Mouse (Mus musculus) MEL (cell line): ENCODE measurements around the gene Stx4a. TPM values are rescaled to one million over a fixed set of nuclear protein-coding genes. Genes with fewer than 3 reads are reported as not detected.
A peak's percentile ranks its signal among the peaks of the same experiment; 100 is the strongest.

Experiments
- DNase-seq: peaks from one replicate; pipeline ENCODE4 v3.0.0; 2011; ENCODE audit warnings: low read depth, low spot score
- H3K27ac ChIP-seq: 2 replicates; pipeline ENCODE4 v1.5.1; 2012; ENCODE audit warnings: low read depth, mild to moderate bottlenecking, control low read depth, low read length, moderate library complexity; ENCODE audit not compliant: control insufficient read depth
- H3K27me3 ChIP-seq, 2 experiments: fragments of 150-350 bp in 1 of 2; sonication (generic) in 1 of 2; 2 replicates each; pipeline ENCODE4 v1.6.1; 2012; ENCODE audit warnings: low read length in 2 of 2, mild to moderate bottlenecking in 2 of 2, improper control_type of control experiment in 1 of 2, moderate library complexity in 1 of 2; ENCODE audit not compliant: insufficient read depth in 2 of 2, control insufficient read depth in 1 of 2
- H3K36me3 ChIP-seq, 2 experiments: 2 replicates each; pipeline ENCODE4 v1.6.1; 2012 to 2014; ENCODE audit warnings: low read length in 2 of 2, improper control_type of control experiment in 1 of 2, inconsistent platforms in 1 of 2, mild to moderate bottlenecking in 1 of 2; ENCODE audit not compliant: insufficient read depth in 2 of 2, control insufficient read depth in 1 of 2
- H3K4me1 ChIP-seq, 2 experiments: fragments of 150-350 bp in 1 of 2; sonication (generic) in 1 of 2; 2 replicates each; pipeline ENCODE4 v1.6.1; 2012; ENCODE audit warnings: low read length in 2 of 2, improper control_type of control experiment in 1 of 2, mild to moderate bottlenecking in 1 of 2; ENCODE audit not compliant: insufficient read depth in 2 of 2, control insufficient read depth in 1 of 2
- H3K4me3 ChIP-seq, 2 experiments: fragments of 150-350 bp in 1 of 2; sonication (generic) in 1 of 2; 2 replicates each; pipeline ENCODE4 v1.5.1; 2012; ENCODE audit warnings: low read depth in 2 of 2, low read length in 2 of 2, mild to moderate bottlenecking in 2 of 2, moderate library complexity in 2 of 2, control low read depth in 1 of 2, improper control_type of control experiment in 1 of 2; ENCODE audit not compliant: control insufficient read depth in 1 of 2, insufficient read depth in 1 of 2
- H3K79me2 ChIP-seq: 2 replicates; pipeline ENCODE4 v1.6.1; 2012; ENCODE audit warnings: mild to moderate bottlenecking, low read length, moderate library complexity; ENCODE audit not compliant: control insufficient read depth, poor library complexity, insufficient read depth
- H3K9ac ChIP-seq: 2 replicates; pipeline ENCODE4 v1.6.1; 2012; ENCODE audit warnings: low read depth, mild to moderate bottlenecking, control low read depth, low read length, moderate library complexity; ENCODE audit not compliant: control insufficient read depth, poor library complexity, severe bottlenecking
- H3K9me3 ChIP-seq: fragments of 150-350 bp; sonication (generic); replicated peaks from 2 replicates; pipeline ENCODE4 v1.6.1; 2012; ENCODE audit warnings: mild to moderate bottlenecking, low read length, improper control_type of control experiment, moderate library complexity; ENCODE audit not compliant: insufficient read depth
- CHD2 ChIP-seq: IDR thresholded peaks from 2 replicates; pipeline ENCODE4 v1.6.1; 2011; ENCODE audit warnings: low read length, improper control_type of control experiment
- E2F4 ChIP-seq: IDR thresholded peaks from 2 replicates; pipeline ENCODE4 v1.6.1; 2011; ENCODE audit warnings: low read depth, low read length, improper control_type of control experiment, borderline replicate concordance
- GABPA ChIP-seq: IDR thresholded peaks from 2 replicates; pipeline ENCODE4 v1.6.1; 2012; ENCODE audit warnings: low read depth, mild to moderate bottlenecking, inconsistent platforms, low read length, improper control_type of control experiment, moderate library complexity
- HCFC1 ChIP-seq: IDR thresholded peaks from 2 replicates; pipeline ENCODE4 v1.6.1; 2012; ENCODE audit warnings: low read depth, mild to moderate bottlenecking, inconsistent platforms, low read length, improper control_type of control experiment, moderate library complexity
- JUND ChIP-seq: IDR thresholded peaks from 2 replicates; pipeline ENCODE4 v1.6.1; 2011; ENCODE audit warnings: low read depth, mild to moderate bottlenecking, improper control_type of control experiment, low read length
- MXI1 ChIP-seq: IDR thresholded peaks from 2 replicates; pipeline ENCODE4 v1.6.1; 2011; ENCODE audit warnings: mild to moderate bottlenecking, low read depth, low read length, improper control_type of control experiment
- NELFE ChIP-seq: IDR thresholded peaks from 2 replicates; pipeline ENCODE4 v1.6.1; 2011; ENCODE audit warnings: low read depth, low read length, improper control_type of control experiment
- NRF1 ChIP-seq: IDR thresholded peaks from 2 replicates; pipeline ENCODE4 v1.6.1; 2014; ENCODE audit warnings: low read depth, mild to moderate bottlenecking, inconsistent platforms, low read length, improper control_type of control experiment, moderate library complexity; ENCODE audit not compliant: poor library complexity, insufficient read depth, severe bottlenecking
- POLR2A ChIP-seq, 2 experiments: IDR thresholded peaks; 2 replicates each; pipeline ENCODE4 v1.6.1; 2011 to 2012; ENCODE audit warnings: low read length in 2 of 2, mild to moderate bottlenecking in 2 of 2, control low read depth in 1 of 2, improper control_type of control experiment in 1 of 2, low read depth in 1 of 2, moderate library complexity in 1 of 2; ENCODE audit not compliant: control insufficient read depth in 1 of 2, insufficient read depth in 1 of 2, poor library complexity in 1 of 2
- POLR2AphosphoS5 ChIP-seq: IDR thresholded peaks from 2 replicates; pipeline ENCODE4 v1.6.1; 2012; ENCODE audit warnings: low read depth, borderline replicate concordance, mild to moderate bottlenecking, inconsistent platforms, low read length, moderate library complexity, mixed read lengths
- RCOR1 ChIP-seq: IDR thresholded peaks from 2 replicates; pipeline ENCODE4 v1.6.1; 2012; ENCODE audit warnings: low read depth, mild to moderate bottlenecking, inconsistent platforms, low read length, improper control_type of control experiment
- SIN3A ChIP-seq: IDR thresholded peaks from 2 replicates; pipeline ENCODE4 v1.6.1; 2012; ENCODE audit warnings: low read length, improper control_type of control experiment, inconsistent platforms
- SMC3 ChIP-seq: IDR thresholded peaks from 2 replicates; pipeline ENCODE4 v1.6.1; 2011; ENCODE audit warnings: low read depth, low read length, improper control_type of control experiment
- TCF12 ChIP-seq: IDR thresholded peaks from 2 replicates; pipeline ENCODE4 v1.6.1; 2014; ENCODE audit warnings: low read depth, mild to moderate bottlenecking, inconsistent platforms, low read length, improper control_type of control experiment, moderate library complexity
- UBTF ChIP-seq: IDR thresholded peaks from 2 replicates; pipeline ENCODE4 v1.6.1; 2012; ENCODE audit warnings: low read depth, mild to moderate bottlenecking, inconsistent platforms, low read length, improper control_type of control experiment, moderate library complexity, borderline replicate concordance; ENCODE audit not compliant: insufficient read depth
- polyA plus RNA-seq, 2 experiments: library from polyadenylated mRNA; stranded (reverse) in 1 of 2; unstranded in 1 of 2; fragments of >175 nt in 1 of 2; fragments of >200 nt in 1 of 2; gene quantifications; 2 replicates each; pipeline versions ENCODE4 v1.2.1 to v1.2.4; 2012; ENCODE audit warnings: low replicate concordance in 2 of 2, low read depth in 1 of 2; ENCODE audit not compliant: insufficient read length in 2 of 2, insufficient read depth in 1 of 2, missing spikeins in 1 of 2
- total RNA-seq: library from RNA; depleted of rRNA; stranded (reverse); fragments of 300-350 nt; gene quantifications from 2 replicates; pipeline ENCODE4 v1.2.3, GENCODE M21; 2012

Stx4a gene
- total and polyA plus RNA-seq, 3 experiments: 47.8 to 121 TPM; not detected in 1

DNA sequence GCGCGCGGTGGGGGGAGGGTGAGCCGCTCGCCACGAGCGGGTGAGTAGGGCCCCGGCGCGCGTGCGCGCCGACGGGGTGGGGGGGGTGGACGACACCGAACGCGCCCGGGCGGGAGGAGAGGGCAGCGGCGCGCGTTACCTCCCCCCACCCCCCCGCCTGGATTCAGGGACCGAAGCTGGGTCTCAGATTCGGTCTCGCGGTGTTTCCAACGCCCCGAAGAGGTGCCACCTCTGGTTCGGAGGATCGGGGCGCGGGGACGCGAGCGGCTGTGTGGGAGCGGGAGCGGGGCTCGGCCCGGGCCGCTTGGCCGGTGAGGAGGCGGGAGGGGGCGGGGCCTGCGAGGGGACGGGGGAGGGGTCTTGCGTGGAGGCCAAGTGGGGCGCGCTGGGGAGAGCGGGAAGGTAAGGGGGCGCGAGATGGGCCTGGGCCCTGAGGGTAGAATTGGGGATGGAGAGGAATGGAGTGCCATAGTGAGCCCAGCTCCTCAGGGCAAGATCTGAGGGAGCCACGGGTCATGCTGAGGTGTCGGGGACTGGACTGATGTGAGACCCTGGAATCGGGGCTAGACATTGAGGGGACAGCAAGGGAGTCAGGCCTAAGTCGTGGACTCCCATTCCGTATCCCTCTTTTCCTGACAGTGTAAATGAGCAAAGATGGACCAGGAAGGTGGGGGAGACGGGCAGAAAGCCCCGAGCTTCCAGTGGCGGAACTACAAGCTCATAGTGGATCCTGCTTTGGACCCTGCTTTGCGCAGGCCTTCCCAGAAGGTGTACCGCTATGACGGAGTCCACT is 46.4 kb upstream of the Stx4a start:
- DNase-seq: peak; percentile 70
- peak; percentile 41 to 44; a peak in 1 of 4 replicates for TF ChIP-seq POLR2A (IDR thresholded peaks at IDR 0.05; ENCODE audit: control insufficient read depth in 1 of 2, insufficient read depth in 1 of 2, low read depth in 1 of 2, low read length in 2 of 2, poor library complexity in 1 of 2)
- peak; percentile 6; the same call in 1 of the 2 replicates for TF ChIP-seq SMC3
- peak; percentile 25; the same call in 1 of the 2 replicates for TF ChIP-seq SIN3A
- peak; percentile 47 for TF ChIP-seq NELFE
- TF ChIP-seq TCF12: no peak
- TF ChIP-seq UBTF: no peak
- peak; percentile 61 for TF ChIP-seq NRF1
- 0 out of 2 replicates have a peak, but pooled peaks have one; percentile 26 for TF ChIP-seq E2F4

DNA sequence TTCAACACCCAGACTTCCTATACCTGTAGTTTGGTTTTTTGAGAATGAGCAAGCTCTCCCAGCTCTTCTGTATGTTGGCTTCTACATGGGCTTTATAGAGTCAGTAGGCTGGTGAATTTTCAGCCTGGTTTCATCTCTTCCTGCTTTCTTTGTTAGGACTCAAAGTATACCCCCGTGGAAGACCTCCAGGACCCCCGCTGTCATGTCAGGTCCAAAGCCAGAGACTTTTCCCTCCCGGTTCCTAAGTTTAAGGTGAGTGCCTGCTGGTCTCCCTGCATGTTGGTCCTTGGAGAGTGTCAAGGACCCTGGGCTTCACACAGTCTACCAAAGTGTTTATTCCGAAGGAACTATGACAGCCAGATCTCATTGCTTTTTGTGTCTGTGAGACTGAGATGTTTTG is 45.7 kb upstream of the Stx4a start:
- Histone ChIP-seq H3K79me2 (peaks cover 19% of the 10 kb centered on the region), H3K4me1 (peaks cover 0 to 10% of the 10 kb centered on the region in 2 experiments; a peak in 3 of 4 replicates), H3K9ac (peak overlapping the region; percentile 95), H3K36me3 (peaks cover 24% of the 10 kb centered on the region in 2 experiments), H3K27me3 (no peaks in the 10 kb centered on the region), H3K9me3 (no peaks in the 10 kb centered on the region), H3K4me3 (peak overlapping the region; percentile 59 to 83), H3K27ac (no peak overlapping the region)
- DNase-seq: no peak
- no peak for TF ChIP-seq HCFC1
- TF ChIP-seq, all 39 proteins: peak for 0

More for the DNA sequence above, 46.4 kb upstream of the Stx4a start:
- Histone ChIP-seq H3K4me1 (peaks cover 0 to 10% of the 10 kb centered on the region in 2 experiments; a peak in 3 of 4 replicates), H3K36me3 (peaks cover 24% of the 10 kb centered on the region in 2 experiments), H3K4me3 (peak overlapping the region; percentile 59 to 83), H3K27ac (peak overlapping the region; percentile 87), H3K9ac (peak overlapping the region; percentile 95), H3K27me3 (no peaks in the 10 kb centered on the region), H3K79me2 (peaks cover 19% of the 10 kb centered on the region), H3K9me3 (no peaks in the 10 kb centered on the region)

DNA sequence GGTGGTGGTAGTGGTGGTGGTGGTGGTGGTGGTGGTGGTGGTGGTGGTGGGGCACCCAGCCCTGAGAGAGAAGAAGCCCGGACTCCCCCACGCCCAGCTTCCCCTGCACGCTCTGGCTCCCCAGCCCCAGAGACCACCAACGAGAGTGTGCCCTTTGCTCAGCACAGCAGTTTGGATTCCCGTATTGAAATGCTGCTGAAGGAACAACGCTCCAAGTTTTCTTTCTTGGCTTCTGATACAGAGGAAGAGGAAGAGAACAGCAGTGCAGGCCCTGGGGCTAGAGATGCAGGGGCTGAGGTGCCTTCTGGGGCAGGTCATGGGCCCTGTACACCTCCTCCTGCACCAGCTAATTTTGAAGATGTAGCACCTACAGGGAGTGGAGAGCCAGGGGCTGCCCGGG is 38.8 kb upstream of the Stx4a start, which contains the start of gene Gm49388:
Gm49388 (plus strand) TSS at position 301 of the 400 bp plus-strand sequence.
- Histone ChIP-seq H3K9ac (no peak within 1 kb of the TSS), H3K9me3 (no peaks in the 10 kb centered on the region), H3K27me3 (no peaks in the 10 kb centered on the region), H3K4me1 (no peaks in the 10 kb centered on the region), H3K36me3 (peaks cover 6 to 39% of the 10 kb centered on the region in 2 experiments), H3K79me2 (no peaks in the 10 kb centered on the region), H3K27ac (no peak within 1 kb of the TSS), H3K4me3 (no peak within 1 kb of the TSS)
- no peak for DNase-seq
- TF ChIP-seq MXI1: no peak
- TF ChIP-seq RCOR1: no peak
- TF ChIP-seq GABPA: no peak
- no peak for TF ChIP-seq JUND
- TF ChIP-seq POLR2AphosphoS5: no peak
- no peak for TF ChIP-seq CHD2
